Mouse (Mus musculus): Measurements from ENCODE around the gene Neu2.

Neu2 gene

DNA sequence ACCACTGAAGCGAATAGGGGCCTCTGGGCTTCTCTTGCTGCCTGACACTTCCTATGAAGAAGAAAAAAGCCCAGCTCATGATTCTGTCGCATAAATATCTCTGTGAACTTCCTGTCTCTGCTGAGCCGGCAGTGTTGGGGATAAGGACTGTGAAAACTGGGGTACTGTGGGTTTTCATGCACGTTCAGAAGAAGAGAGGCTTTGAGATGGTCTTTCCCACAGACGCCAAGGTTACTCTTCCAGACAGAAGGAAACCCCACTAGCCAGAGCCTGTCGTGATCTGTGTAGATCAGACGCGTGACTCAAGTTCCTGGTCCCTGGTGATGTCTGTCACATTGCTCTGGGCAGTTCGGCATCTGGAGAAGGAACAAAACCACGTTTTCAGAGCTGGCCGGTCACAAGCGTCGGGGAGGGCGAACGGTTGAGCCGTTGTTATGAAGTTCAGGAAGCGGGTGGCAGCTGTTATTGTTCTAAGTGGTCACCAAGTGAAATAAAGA lies 130.5 kb downstream of the Neu2 start:
- in situ Hi-C loops (cut with MboI, MseI): loop anchor here in 1 of 2 experiments (10.0 to 25.0 kb wide), 2 partner anchors 945 to 1422 kb away; partner anchors contain the start of gene Sh3bp4

DNA sequence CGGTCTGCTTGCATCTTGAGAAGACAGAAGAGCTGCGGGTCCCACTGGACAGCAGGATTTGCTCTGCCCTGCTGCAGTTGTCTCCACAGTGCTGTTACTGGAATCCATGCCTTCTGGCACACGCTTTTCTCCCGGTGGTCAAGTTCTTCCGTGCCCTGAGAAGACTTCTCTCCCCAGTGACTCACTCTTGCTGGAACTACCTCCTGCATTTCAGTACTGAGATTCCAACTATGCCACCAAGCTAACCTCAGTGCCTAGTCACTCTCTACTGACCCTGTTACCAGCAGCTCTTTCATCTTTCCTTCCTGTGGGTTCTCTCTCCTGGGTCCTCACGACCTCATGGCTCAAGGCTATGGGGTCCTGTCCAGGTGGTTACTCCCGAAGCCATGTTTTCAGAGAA lies 133.3 kb downstream of the Neu2 start:
- in situ Hi-C loops (cut with MboI, MseI): loop anchor here in 1 of 2 experiments (10.0 to 25.0 kb wide), 2 partner anchors 942 to 1419 kb away; partner anchors contain the start of gene Sh3bp4

DNA sequence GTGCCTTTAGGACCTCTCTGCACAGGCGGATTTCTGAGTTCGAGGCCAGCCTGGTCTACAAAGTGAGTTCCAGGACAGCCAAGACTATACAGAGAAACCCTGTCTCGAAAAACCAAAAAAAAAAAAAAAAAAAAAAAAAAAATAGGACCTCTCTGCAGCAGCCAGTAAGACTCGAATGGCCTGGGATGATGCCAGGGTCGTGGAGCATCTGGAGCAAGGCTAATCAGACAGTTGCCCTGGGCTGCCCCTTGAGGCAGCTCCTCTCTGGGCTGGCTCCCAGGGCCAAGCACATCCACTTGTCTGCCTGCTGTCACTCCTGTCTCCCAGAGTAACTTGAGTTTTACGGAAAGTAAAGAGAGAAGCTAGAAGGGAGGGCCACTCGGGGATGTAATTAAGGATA lies 135.4 kb downstream of the Neu2 start:
- in situ Hi-C loops (cut with MboI, MseI): loop anchor here in 1 of 2 experiments (10.0 to 25.0 kb wide), 2 partner anchors 940 to 1417 kb away; partner anchors contain the start of gene Sh3bp4

DNA sequence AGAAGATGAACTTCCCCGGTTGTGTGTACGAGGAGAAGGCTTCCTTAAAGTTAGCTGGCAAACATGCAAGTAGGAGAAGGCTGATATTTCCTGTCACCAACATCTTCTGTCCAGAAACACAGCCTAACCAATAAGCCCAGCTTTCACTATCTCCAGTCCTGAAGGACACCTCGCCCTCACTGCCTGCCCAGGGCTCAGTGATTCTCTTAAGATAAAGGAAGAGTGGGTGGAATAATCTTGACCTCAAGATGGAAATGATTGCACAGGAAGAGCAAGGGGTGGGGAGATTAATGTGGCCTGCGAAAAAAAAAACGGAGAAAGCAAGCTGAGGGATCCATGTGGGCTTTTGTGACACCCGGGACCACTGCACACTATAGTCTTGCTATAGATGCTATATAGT lies 136.1 kb downstream of the Neu2 start:
- in situ Hi-C loops (cut with MboI, MseI): loop anchor here in 1 of 2 experiments (10.0 to 25.0 kb wide), 2 partner anchors 939 to 1417 kb away; partner anchors contain the start of gene Sh3bp4

Data from T-helper 17 cell (primary cell).